Mouse (Mus musculus) fibroblast of lung, adult 2 months (primary cell): ENCODE results near the gene Akap2.

ENCODE experiments used
- DNase-seq: peaks from one replicate; pipeline ENCODE4 v3.0.0-alpha.2; 2011; ENCODE audit warnings: low read depth

Gene Akap2

GRCm38 (mm10) chr4:57762424-57762823 lies 45.0 kb downstream of the Akap2 start:
- no peak for DNase-seq

GRCm38 (mm10) chr4:57764392-57764791 lies 46.9 kb downstream of the Akap2 start:
- DNase-seq: no peak

GRCm38 (mm10) chr4:57764926-57765325 lies 47.5 kb downstream of the Akap2 start:
- no peak for DNase-seq

GRCm38 (mm10) chr4:57765806-57766205 lies 48.3 kb downstream of the Akap2 start:
- DNase-seq: no peak

- DNase-seq: no peak
Observed at GRCm38 (mm10) chr4:57769007-57769406, 51.5 kb downstream of the Akap2 start.

GRCm38 (mm10) chr4:57770185-57770823 lies 52.8 kb downstream of the Akap2 start:
- no peak for DNase-seq

GRCm38 (mm10) chr4:57771558-57772219 lies 54.2 kb downstream of the Akap2 start:
- DNase-seq: no peak

- no peak for DNase-seq
Observed at GRCm38 (mm10) chr4:57772851-57773510, 55.5 kb downstream of the Akap2 start.

- DNase-seq: no peak
Observed at GRCm38 (mm10) chr4:57774517-57774916, 57.1 kb downstream of the Akap2 start.

GRCm38 (mm10) chr4:57775582-57775981 lies 58.1 kb downstream of the Akap2 start:
- no peak for DNase-seq

- no peak for DNase-seq
Observed at GRCm38 (mm10) chr4:57780403-57780802, 62.9 kb downstream of the Akap2 start.

- no peak for DNase-seq
Observed at GRCm38 (mm10) chr4:57780833-57781641, 63.6 kb downstream of the Akap2 start.

- DNase-seq: no peak
Observed at GRCm38 (mm10) chr4:57781994-57782393, 64.5 kb downstream of the Akap2 start.

GRCm38 (mm10) chr4:57782549-57783390 lies 65.3 kb downstream of the Akap2 start:
- DNase-seq: no peak

- DNase-seq: no peak
Observed at GRCm38 (mm10) chr4:57783391-57783770, 65.9 kb downstream of the Akap2 start.

GRCm38 (mm10) chr4:57783853-57784600 lies 66.6 kb downstream of the Akap2 start:
- DNase-seq: peak; percentile 73

GRCm38 (mm10) chr4:57788709-57789108 lies 71.3 kb downstream of the Akap2 start:
- DNase-seq: no peak

- DNase-seq: no peak
Observed at GRCm38 (mm10) chr4:57789118-57789517, 71.7 kb downstream of the Akap2 start.

- no peak for DNase-seq
Observed at GRCm38 (mm10) chr4:57793989-57794388, 76.5 kb downstream of the Akap2 start.

- DNase-seq: no peak
Observed at GRCm38 (mm10) chr4:57794547-57794946, 77.1 kb downstream of the Akap2 start.
